Mouse (Mus musculus) midbrain, embryonic 14.5 days (tissue): ENCODE data around the gene Tfeb. TPM values are rescaled to one million over a fixed set of nuclear protein-coding genes. Genes with fewer than 3 reads are reported as not detected.

ENCODE experiments used
- ATAC-seq: fragments of 200-750 bp; cut with Nextera tagmentation; 2 replicates; pipeline ENCODE4 v1.8.0; 2017; ENCODE audit warnings: moderate number of reproducible peaks, moderate library complexity; ENCODE audit not compliant: low FRiP score, low TSS enrichment
- DNase-seq: peaks from one replicate; pipeline ENCODE4 v3.0.0-alpha.2; 2015
- H3K27ac ChIP-seq: fragments of 300-500 bp; sonication (generic); replicated peaks from 2 replicates; pipeline ENCODE4 v1.5.1; 2014; ENCODE audit warnings: mild to moderate bottlenecking, low read depth, low read length, moderate library complexity
- H3K27me3 ChIP-seq: fragments of 300-500 bp; sonication (generic); 2 replicates; pipeline ENCODE4 v1.6.1; 2014; ENCODE audit warnings: low read length, control low read depth, mixed read lengths; ENCODE audit not compliant: control insufficient read depth, insufficient read depth
- H3K36me3 ChIP-seq: fragments of 300-500 bp; sonication (generic); 2 replicates; pipeline ENCODE4 v1.6.1; 2014; ENCODE audit warnings: low read length, control low read depth; ENCODE audit not compliant: control insufficient read depth, insufficient read depth
- H3K4me1 ChIP-seq: fragments of 300-500 bp; sonication (generic); 2 replicates; pipeline ENCODE4 v1.6.1; 2014; ENCODE audit warnings: mild to moderate bottlenecking, antibody characterized with exemption, low read length, control low read depth; ENCODE audit not compliant: control insufficient read depth, insufficient read depth
- H3K4me2 ChIP-seq: fragments of 300-500 bp; sonication (generic); 2 replicates; pipeline ENCODE4 v1.6.1; 2014; ENCODE audit warnings: mild to moderate bottlenecking, low read length, moderate library complexity
- H3K4me3 ChIP-seq: fragments of 300-500 bp; sonication (generic); replicated peaks from 2 replicates; pipeline ENCODE4 v1.5.1; 2014; ENCODE audit warnings: low read depth, low read length
- H3K9ac ChIP-seq: fragments of 300-500 bp; sonication (generic); replicated peaks from 2 replicates; pipeline ENCODE4 v1.6.1; 2014; ENCODE audit warnings: mild to moderate bottlenecking, low read length, moderate library complexity
- H3K9me3 ChIP-seq: fragments of 300-500 bp; sonication (generic); 2 replicates; pipeline ENCODE4 v1.6.1; 2016; ENCODE audit warnings: low read length, control low read depth, mixed read lengths; ENCODE audit not compliant: control insufficient read depth
- WGBS: fragments of 180-500 bp; shearing (Covaris S2); extraction: QIAGEN DNeasy Blood & Tissue Kit; methylation state at CpG from one replicate; pipeline ENCODE4 v1.1.7; 2014; 5-methylcytosine and 5-hydroxymethylcytosine counted together
- polyA plus RNA-seq: library from polyadenylated mRNA; unstranded; fragments of >200 nt; fragmentation: Nextera tagmentation; extraction: Ambion mirVana; gene quantifications from 2 replicates; pipeline ENCODE4 v1.2.1, GENCODE M21; 2014

Tfeb gene
- polyA plus RNA-seq, 1 experiment from 2014 or later = 2.7 TPM

DNA sequence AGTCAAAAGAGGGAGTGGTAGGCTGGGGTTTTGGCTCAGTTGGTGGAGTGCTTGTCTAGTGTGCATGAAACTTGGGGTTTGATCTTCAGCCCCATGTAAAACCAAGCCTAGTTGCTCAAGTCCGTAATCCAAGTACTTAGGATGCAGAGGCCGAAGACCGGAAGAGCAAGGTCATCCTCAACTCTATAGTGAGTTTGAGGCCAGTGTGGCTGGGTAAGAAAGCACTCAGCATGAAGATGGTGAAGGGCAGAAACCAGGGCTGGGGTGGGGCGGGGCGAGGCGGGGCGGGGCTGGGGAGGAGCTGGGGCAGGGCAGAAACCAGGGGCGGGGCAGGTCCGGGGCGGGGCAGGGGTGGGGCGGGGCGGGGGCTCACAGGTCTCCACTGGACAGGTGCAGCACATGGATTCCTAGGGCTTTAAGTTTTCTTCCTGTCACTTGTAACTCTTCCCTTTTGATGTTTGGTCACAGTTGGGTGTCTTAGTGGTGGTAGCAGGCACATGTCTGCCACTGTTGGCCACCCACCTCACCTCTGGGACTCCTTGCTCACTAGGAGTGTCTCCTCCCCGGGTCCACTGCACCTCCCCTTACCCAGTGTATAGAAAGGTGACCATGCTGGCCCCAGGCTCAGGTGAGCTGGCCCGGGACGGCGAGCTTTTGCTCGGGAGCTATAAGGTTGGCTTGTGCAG is 30.8 kb downstream of the Tfeb start:
- 48% methylated on average over 16 of the region's 17 CpGs for WGBS
- DNase-seq = no peak
- Histone ChIP-seq H3K36me3 (no peaks in the 10 kb centered on the region), H3K4me1 (no peaks in the 10 kb centered on the region), H3K9ac (no peak overlapping the region), H3K4me3 (no peak overlapping the region), H3K4me2 (no peak overlapping the region), H3K9me3 (peaks cover 4% of the 10 kb centered on the region; the same call in 1 of the 2 replicates), H3K27ac (no peak overlapping the region), H3K27me3 (no peaks in the 10 kb centered on the region)
- ATAC-seq = no peak

DNA sequence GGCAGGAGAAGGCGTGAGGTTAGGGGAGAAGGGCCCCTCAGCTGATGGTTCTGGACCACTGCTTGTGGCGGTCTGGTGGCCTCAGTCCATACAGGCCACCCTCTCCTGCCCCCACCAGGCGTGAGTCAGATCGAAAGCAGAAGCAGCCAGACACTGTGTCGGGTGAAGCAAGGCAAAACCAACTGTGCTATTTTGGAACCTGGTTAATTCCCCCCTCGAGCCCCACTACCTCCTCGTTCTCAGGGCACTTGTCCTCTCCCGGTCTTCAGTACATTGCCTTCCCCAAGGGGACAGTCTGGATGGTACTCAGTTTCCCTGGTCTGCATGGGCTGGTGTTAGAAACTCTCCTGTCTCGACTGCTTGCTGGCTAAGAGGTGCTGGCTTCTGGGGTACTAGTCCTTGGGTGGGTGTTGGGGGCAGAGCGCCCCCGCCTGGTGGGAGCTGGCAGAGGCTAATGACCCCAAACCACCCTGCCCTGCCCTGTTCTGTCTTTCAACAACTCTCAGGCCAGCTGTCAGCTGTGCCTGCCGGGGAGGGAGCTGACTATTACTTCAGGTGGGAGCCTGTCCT is 32.0 kb downstream of the Tfeb start:
- Histone ChIP-seq H3K9ac (no peak overlapping the region), H3K4me1 (no peaks in the 10 kb centered on the region), H3K27me3 (no peaks in the 10 kb centered on the region), H3K36me3 (no peaks in the 10 kb centered on the region), H3K27ac (no peak overlapping the region), H3K9me3 (peaks cover 6% of the 10 kb centered on the region; the same call in 1 of the 2 replicates), H3K4me3 (no peak overlapping the region), H3K4me2 (no peak overlapping the region)
- DNase-seq = no peak
- no peak for ATAC-seq
- WGBS = 54% methylated on average over 12 of the region's 12 CpGs

GRCm38 (mm10) chr17:47769389-47770299 is 32.8 kb downstream of the Tfeb start:
- no peaks in the 10 kb centered on the region for H3K36me3 ChIP-seq
- WGBS = 86% methylated on average over 11 of the region's 11 CpGs
- no peak overlapping the region for H3K9ac ChIP-seq
- H3K4me3 ChIP-seq = no peak overlapping the region
- no peak for ATAC-seq
- no peak overlapping the region for H3K4me2 ChIP-seq
- no peaks in the 10 kb centered on the region for H3K27me3 ChIP-seq
- H3K9me3 ChIP-seq = peaks cover 6% of the 10 kb centered on the region; the same call in 1 of the 2 replicates
- no peaks in the 10 kb centered on the region for H3K4me1 ChIP-seq
- H3K27ac ChIP-seq = no peak overlapping the region
- no peak for DNase-seq

DNA sequence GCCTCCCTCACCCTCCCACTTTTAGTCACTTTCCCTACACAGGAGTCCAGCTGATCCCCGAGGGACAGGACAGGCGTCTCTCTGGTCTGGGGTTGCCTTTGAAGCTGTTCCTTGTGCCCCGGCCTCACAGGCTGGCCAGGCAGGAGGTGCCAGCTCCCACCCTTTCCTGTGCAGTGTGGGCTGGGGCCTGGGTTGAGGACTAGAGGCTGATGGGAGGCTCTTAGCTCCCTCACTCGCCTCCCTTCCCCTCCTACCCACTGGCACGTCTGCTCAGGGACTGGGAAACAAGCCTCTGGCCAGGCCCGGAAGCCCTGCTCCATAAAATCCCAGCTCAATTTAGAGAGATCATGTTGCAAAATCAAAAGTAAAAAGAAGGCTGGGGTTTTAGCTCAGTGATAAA is 36.8 kb downstream of the Tfeb start:
- Histone ChIP-seq H3K9me3 (peaks cover 6% of the 10 kb centered on the region; the same call in 1 of the 2 replicates), H3K27ac (no peak overlapping the region), H3K4me2 (no peak overlapping the region), H3K4me1 (no peaks in the 10 kb centered on the region), H3K27me3 (no peaks in the 10 kb centered on the region), H3K4me3 (no peak overlapping the region), H3K9ac (no peak overlapping the region), H3K36me3 (no peaks in the 10 kb centered on the region)
- DNase-seq (no peak), ATAC-seq (no peak)
- WGBS = 67% methylated on average over 6 of the region's 6 CpGs

DNA sequence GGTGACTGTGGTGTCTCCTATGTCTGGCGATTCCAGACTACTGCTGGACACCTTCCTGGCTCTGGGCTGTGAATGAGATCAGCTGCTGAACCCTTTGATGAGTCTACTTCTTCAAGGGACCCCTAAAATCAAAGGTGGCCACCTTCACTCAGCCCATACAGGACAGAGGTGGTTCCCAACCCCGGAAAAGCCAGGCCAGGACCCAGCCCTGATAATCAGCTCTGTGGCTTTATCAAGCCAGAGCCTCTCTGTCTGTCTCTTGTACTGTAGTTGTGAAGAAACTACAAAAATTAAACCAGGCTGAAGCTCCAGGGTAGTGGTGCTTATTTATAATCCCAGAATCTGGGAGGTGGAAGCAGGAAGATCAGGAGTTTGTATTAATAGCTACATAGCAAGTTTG is 40.3 kb downstream of the Tfeb start:
- no peaks in the 10 kb centered on the region for H3K36me3 ChIP-seq
- peaks cover 6% of the 10 kb centered on the region; the same call in 1 of the 2 replicates for H3K9me3 ChIP-seq
- H3K27me3 ChIP-seq = no peaks in the 10 kb centered on the region
- H3K27ac ChIP-seq = no peak overlapping the region
- H3K4me1 ChIP-seq = no peaks in the 10 kb centered on the region
- no peak overlapping the region for H3K4me2 ChIP-seq
- 79% methylated on average over 2 of the region's 2 CpGs for WGBS
- H3K9ac ChIP-seq = no peak overlapping the region
- DNase-seq = no peak
- H3K4me3 ChIP-seq = no peak overlapping the region
- ATAC-seq = no peak

DNA sequence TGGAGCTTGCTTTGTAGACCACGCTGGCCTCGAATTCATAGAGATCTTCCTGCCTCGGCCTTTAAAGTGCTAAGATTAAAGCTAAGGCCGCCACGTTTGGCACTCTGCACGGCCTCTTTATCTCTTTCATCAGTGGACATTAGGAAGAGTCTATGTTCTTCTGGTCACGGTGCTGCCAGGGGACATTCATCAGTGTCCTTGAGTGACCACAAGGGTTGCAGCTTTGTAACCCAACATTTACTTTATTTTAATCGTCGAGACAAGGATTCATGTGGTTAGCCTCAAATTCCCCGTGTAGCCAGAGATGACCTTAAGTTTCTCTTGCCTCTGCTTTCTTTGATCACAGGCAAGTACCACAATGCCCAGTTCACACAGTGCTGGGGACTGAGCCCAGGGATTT is 43.6 kb downstream of the Tfeb start:
- ATAC-seq = no peak

DNA sequence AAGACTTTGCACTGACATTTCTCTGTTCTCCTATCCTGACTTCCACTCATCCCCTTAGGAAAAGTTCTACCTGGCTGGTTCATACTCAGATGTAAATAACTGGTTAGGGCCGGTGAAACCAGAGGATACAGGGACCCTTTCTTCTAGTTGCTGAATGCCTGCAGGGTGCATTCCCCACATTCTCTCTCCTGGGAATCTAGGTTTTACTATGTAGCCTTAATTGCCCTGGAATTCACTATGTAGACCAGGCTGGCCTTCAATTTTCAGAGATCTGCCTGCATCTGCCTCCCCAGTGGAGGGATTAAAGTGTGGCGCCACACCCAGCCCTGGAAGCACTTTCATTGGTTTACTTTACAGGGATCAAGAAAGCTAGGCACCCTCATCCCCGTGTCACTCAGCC is 45.7 kb downstream of the Tfeb start:
- no peaks in the 10 kb centered on the region for H3K36me3 ChIP-seq
- H3K27ac ChIP-seq = no peak overlapping the region
- H3K4me3 ChIP-seq = no peak overlapping the region
- H3K4me2 ChIP-seq = no peak overlapping the region
- no peak overlapping the region for H3K9ac ChIP-seq
- H3K9me3 ChIP-seq = no peaks in the 10 kb centered on the region
- DNase-seq = no peak
- no peaks in the 10 kb centered on the region for H3K27me3 ChIP-seq
- WGBS = 80% methylated on average over 3 of the region's 3 CpGs
- ATAC-seq = no peak
- no peaks in the 10 kb centered on the region for H3K4me1 ChIP-seq

More for the DNA sequence above, 43.6 kb downstream of the Tfeb start:
- Histone ChIP-seq H3K9ac (no peak overlapping the region), H3K4me2 (no peak overlapping the region), H3K27ac (no peak overlapping the region), H3K27me3 (no peaks in the 10 kb centered on the region), H3K36me3 (no peaks in the 10 kb centered on the region), H3K4me3 (no peak overlapping the region), H3K4me1 (no peaks in the 10 kb centered on the region), H3K9me3 (no peaks in the 10 kb centered on the region)
- WGBS = 85% methylated on average over 10 of the region's 10 CpGs
- DNase-seq = no peak

DNA sequence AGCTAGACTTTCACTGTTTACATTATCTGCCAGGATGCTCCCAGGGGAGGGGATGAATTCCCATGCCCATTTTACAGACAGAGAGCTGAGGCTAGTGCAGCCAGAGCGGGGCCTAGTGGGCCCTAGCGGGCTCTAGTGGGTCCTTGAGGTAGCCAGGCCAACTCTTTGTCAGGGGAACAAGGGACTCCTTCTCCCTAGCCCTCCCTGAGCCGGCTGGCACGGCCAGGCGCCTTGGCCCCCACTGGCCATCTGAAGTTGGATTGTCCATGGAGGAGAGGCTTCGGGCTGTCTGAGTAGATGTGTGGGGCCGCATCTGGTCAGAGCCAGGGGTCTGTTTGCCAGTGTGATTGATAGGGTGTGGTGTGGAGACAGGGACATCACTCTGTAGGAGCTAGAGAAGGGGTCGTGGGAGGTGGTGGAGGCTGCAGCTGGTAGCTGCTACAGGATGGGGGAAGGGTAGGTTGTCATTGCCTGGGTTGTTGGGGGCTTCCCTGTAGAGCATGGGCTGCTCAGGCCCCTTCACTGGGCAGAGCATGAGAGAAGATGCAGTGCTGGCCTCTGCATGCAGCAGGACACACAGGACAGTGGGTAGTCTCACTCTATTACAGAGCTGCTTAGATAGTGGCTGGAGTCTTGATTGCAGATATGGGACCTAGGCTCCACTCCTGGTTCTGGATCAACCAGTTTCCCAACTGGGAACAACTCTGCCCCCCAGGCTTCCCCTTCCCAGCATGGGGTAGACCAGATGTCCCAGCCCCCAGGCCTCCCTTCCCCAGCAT is 46.8 kb downstream of the Tfeb start:
- no peak overlapping the region for H3K27ac ChIP-seq
- H3K4me1 ChIP-seq = no peaks in the 10 kb centered on the region
- ATAC-seq = no peak
- WGBS = 90% methylated on average over 8 of the region's 8 CpGs
- no peak overlapping the region for H3K4me2 ChIP-seq
- H3K9me3 ChIP-seq = no peaks in the 10 kb centered on the region
- DNase-seq = no peak
- no peaks in the 10 kb centered on the region for H3K27me3 ChIP-seq
- no peak overlapping the region for H3K4me3 ChIP-seq
- H3K9ac ChIP-seq = no peak overlapping the region
- H3K36me3 ChIP-seq = no peaks in the 10 kb centered on the region
